Mouse (Mus musculus): ENCODE data around the gene Aspm. TPM values are rescaled to one million over a fixed set of nuclear protein-coding genes. Genes with fewer than 3 reads are reported as not detected.
A peak's percentile ranks its signal among the peaks of the same experiment; 100 is the strongest.
"Not testable (repeated sequence)": the region's sequence is repeated elsewhere in the genome, so short reads cannot be mapped to it uniquely, and the experiment has no call there.

Gene Aspm
- polyA plus RNA-seq, 2 experiments: 6.6 to 11.4 TPM

- Histone ChIP-seq H3K36me3 (replicated peaks; ENCODE audit: control insufficient read depth, insufficient read depth, low read depth) (peaks cover 10% of the 10 kb centered on the region), H3K4me2 (ENCODE audit: low read depth) (no peak overlapping the region), H3K27me3 (ENCODE audit: control insufficient read depth, insufficient read depth, low read length) (no peaks in the 10 kb centered on the region), H3K4me3 (ENCODE audit: insufficient read depth in 1 of 2, low read depth in 2 of 2, low read length in 2 of 2) (no peak overlapping the region), H3K4me1 (replicated peaks; ENCODE audit: control insufficient read depth in 2 of 2, insufficient read depth in 2 of 2, low read length in 1 of 2) (no peaks in the 10 kb centered on the region), H3K9ac (replicated peaks) (no peak overlapping the region), H3K9me3 (ENCODE audit: control insufficient read depth, low read length) (no peaks in the 10 kb centered on the region), H3K27ac (no peak overlapping the region)
- DNase-seq (ENCODE audit: low read depth in 3 of 3, low spot score in 3 of 3): no peak
- ATAC-seq (ENCODE audit: insufficient read depth): no peak
- TF ChIP-seq CTCF (IDR thresholded peaks at IDR 0.05; ENCODE audit: low read depth) (peak; percentile 51), EP300 (IDR thresholded peaks at IDR 0.05; ENCODE audit: low read depth) (no peak)
These were observed 16.2 kb upstream of the Aspm start for GRCm38 (mm10) chr1:139438373-139438772.

DNA sequence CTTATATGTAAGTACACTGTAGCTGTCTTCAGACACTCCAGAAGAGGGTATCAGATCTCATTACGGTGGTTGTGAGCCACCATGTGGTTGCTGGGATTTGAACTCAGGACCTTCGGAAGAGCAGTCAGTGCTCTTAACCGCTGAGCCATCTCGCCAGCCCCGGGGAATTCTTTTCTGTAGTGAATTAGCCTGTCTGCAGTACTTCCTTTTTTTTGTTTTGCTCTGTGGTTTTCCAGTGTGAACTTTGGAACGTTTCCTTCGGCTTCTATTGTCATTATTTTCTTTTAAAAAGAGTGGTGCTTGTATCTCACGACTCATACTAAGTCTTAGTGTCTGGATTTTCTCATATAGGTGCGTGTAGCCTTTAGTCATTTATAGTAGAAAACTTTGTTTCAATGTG is 11.5 kb upstream of the Aspm start:
- H3K36me3 ChIP-seq (replicated peaks; ENCODE audit: control insufficient read depth, insufficient read depth, low read depth): peaks cover 11% of the 10 kb centered on the region
- H3K4me1 ChIP-seq (replicated peaks; ENCODE audit: control insufficient read depth in 2 of 2, insufficient read depth in 2 of 2, low read length in 1 of 2); H3K27ac ChIP-seq; H3K9ac ChIP-seq (replicated peaks); DNase-seq (ENCODE audit: low read depth in 3 of 3, low spot score in 3 of 3); H3K27me3 ChIP-seq (ENCODE audit: control insufficient read depth, insufficient read depth, low read length); H3K4me3 ChIP-seq (ENCODE audit: insufficient read depth in 1 of 2, low read depth in 2 of 2, low read length in 2 of 2); H3K4me2 ChIP-seq (ENCODE audit: low read depth); H3K9me3 ChIP-seq (ENCODE audit: control insufficient read depth, low read length); ATAC-seq (ENCODE audit: insufficient read depth): not testable (repeated sequence)
- WGBS (ENCODE audit: insufficient replicate concordance): 56% methylated on average over 9 of the region's 9 CpGs

DNA sequence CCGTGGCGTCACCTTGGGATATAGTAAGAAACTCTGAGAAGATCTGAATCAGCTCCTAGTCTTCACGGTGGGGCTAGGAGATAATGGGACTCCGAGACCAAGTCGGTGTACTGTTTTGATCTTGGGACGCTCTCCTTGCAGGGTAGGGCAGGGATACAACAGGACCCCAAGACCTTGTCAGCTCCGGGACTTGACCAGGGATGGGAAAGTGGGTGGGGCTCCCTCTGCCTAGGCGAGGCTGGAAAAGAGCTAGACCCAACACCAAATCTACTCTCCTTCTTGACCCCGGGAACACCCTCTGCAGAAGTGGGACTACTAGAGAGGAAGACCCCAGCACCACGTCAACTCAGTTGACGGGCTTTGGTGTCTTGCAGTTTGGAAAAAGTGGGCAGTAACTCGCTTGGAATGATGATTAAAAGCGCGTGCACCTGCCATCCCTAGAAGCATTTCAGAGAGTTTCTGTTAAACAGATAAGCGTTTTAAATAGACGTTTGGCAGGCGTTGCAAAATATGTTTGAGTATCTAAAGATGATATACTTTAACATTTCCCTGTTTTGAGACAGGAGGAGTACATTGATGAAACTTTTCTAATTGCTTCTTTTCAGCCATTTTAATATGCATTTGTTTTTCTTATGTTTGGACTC is 776 bp downstream of the Aspm start:
- peak overlapping the region; percentile 76 to 96 for H3K4me3 ChIP-seq (ENCODE audit: insufficient read depth in 1 of 2, low read depth in 2 of 2, low read length in 2 of 2)
- peak; percentile 14 to 51 (median 28) for DNase-seq (ENCODE audit: low read depth in 3 of 3, low spot score in 3 of 3)
- TF ChIP-seq EP300 (IDR thresholded peaks at IDR 0.05; ENCODE audit: low read depth) (no peak), CTCF (IDR thresholded peaks at IDR 0.05; ENCODE audit: low read depth) (no peak)
- H3K9me3 ChIP-seq (ENCODE audit: control insufficient read depth, low read length): no peaks in the 10 kb centered on the region
- H3K27ac ChIP-seq: peak overlapping the region; percentile 83
- peak; percentile 50 for ATAC-seq (ENCODE audit: insufficient read depth)
- H3K36me3 ChIP-seq (replicated peaks; ENCODE audit: control insufficient read depth, insufficient read depth, low read depth): peaks cover 29% of the 10 kb centered on the region
- peak overlapping the region; percentile 72 for H3K4me2 ChIP-seq (ENCODE audit: low read depth)
- H3K9ac ChIP-seq (replicated peaks): peak overlapping the region; percentile 78
- under 1% methylated on average over 17 of the region's 17 CpGs for WGBS (ENCODE audit: insufficient replicate concordance)
- peaks cover 7 to 13% of the 10 kb centered on the region in 2 experiments for H3K4me1 ChIP-seq (replicated peaks; ENCODE audit: control insufficient read depth in 2 of 2, insufficient read depth in 2 of 2, low read length in 1 of 2)
- H3K27me3 ChIP-seq (ENCODE audit: control insufficient read depth, insufficient read depth, low read length): no peaks in the 10 kb centered on the region

- DNase-seq (ENCODE audit: low read depth in 3 of 3, low spot score in 3 of 3) (no peak), ATAC-seq (ENCODE audit: insufficient read depth) (no peak)
- Histone ChIP-seq H3K9ac (replicated peaks) (no peak overlapping the region), H3K9me3 (ENCODE audit: control insufficient read depth, low read length) (no peaks in the 10 kb centered on the region), H3K27me3 (ENCODE audit: control insufficient read depth, insufficient read depth, low read length) (no peaks in the 10 kb centered on the region), H3K4me1 (replicated peaks; ENCODE audit: control insufficient read depth in 2 of 2, insufficient read depth in 2 of 2, low read length in 1 of 2) (peaks cover 4 to 7% of the 10 kb centered on the region in 2 experiments), H3K4me2 (ENCODE audit: low read depth) (peak overlapping the region; percentile 0; the same call in 1 of the 2 replicates), H3K27ac (no peak overlapping the region), H3K4me3 (ENCODE audit: insufficient read depth in 1 of 2, low read depth in 2 of 2, low read length in 2 of 2) (no peak overlapping the region), H3K36me3 (replicated peaks; ENCODE audit: control insufficient read depth, insufficient read depth, low read depth) (peaks cover 67% of the 10 kb centered on the region)
- no peak for TF ChIP-seq EP300 (IDR thresholded peaks at IDR 0.05; ENCODE audit: low read depth)
- 59% methylated on average over 5 of the region's 5 CpGs for WGBS (ENCODE audit: insufficient replicate concordance)
These were observed 6.2 kb downstream of the Aspm start for GRCm38 (mm10) chr1:139460807-139461206.

DNA sequence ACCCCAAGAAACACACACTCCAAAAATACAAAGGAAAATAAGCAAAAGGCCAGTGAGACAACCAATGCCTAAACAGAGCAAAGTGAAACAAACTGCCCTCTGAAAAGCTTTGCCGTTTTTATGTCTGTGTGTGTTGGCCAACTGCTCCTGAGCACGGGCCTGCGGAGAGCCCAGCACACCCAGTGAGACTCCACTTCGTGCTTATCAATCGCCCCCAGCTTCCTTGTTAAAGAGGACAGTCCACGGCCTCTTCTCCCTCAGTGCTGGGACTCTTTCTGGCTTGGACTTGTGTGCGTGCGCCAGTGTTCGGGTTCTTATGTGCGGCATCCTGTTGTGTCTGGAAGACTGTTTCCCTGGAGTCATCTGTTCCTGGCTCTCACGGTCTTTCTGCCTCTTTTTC is 11.4 kb downstream of the Aspm start:
- H3K27ac ChIP-seq: no peak overlapping the region
- H3K4me2 ChIP-seq (ENCODE audit: low read depth): 0 out of 2 replicates have a peak overlapping the region, but pooled peaks have one; percentile 0
- H3K4me1 ChIP-seq (replicated peaks; ENCODE audit: control insufficient read depth in 2 of 2, insufficient read depth in 2 of 2, low read length in 1 of 2): peaks cover 0 to 2% of the 10 kb centered on the region in 2 experiments; a peak in 1 of 4 replicates
- no peak overlapping the region for H3K9ac ChIP-seq (replicated peaks)
- DNase-seq (ENCODE audit: low read depth in 3 of 3, low spot score in 3 of 3): peak in 2 of 3 experiments; percentile 7 to 16
- peaks cover 71% of the 10 kb centered on the region for H3K36me3 ChIP-seq (replicated peaks; ENCODE audit: control insufficient read depth, insufficient read depth, low read depth)
- WGBS (ENCODE audit: insufficient replicate concordance): 55% methylated on average over 11 of the region's 11 CpGs
- no peaks in the 10 kb centered on the region for H3K27me3 ChIP-seq (ENCODE audit: control insufficient read depth, insufficient read depth, low read length)
- no peak overlapping the region for H3K4me3 ChIP-seq (ENCODE audit: insufficient read depth in 1 of 2, low read depth in 2 of 2, low read length in 2 of 2)
- ATAC-seq (ENCODE audit: insufficient read depth): peak; percentile 82
- no peaks in the 10 kb centered on the region for H3K9me3 ChIP-seq (ENCODE audit: control insufficient read depth, low read length)
- TF ChIP-seq EP300 (IDR thresholded peaks at IDR 0.05; ENCODE audit: low read depth): no peak
- TF ChIP-seq CTCF (IDR thresholded peaks at IDR 0.05; ENCODE audit: low read depth): no peak

Data from liver, embryonic 14.5 days (tissue).